Mouse (Mus musculus) heart, embryonic 12.5 days (tissue): Measurements from ENCODE around the gene Tsnax. TPM values are rescaled to one million over a fixed set of nuclear protein-coding genes. Genes with fewer than 3 reads are reported as not detected.

ENCODE experiments used
- ATAC-seq: fragments of 200-750 bp; cut with Nextera tagmentation; 2 replicates; pipeline ENCODE4 v1.8.0; 2017; ENCODE audit warnings: moderate TSS enrichment, moderate library complexity; ENCODE audit not compliant: insufficient number of reproducible peaks, low FRiP score
- H3K27ac ChIP-seq: fragments of 300-500 bp; sonication (generic); 2 replicates; pipeline ENCODE4 v1.5.1; 2016; ENCODE audit warnings: mild to moderate bottlenecking, moderate library complexity; ENCODE audit not compliant: poor library complexity, severe bottlenecking
- H3K27me3 ChIP-seq: fragments of 300-500 bp; sonication (generic); replicated peaks from 2 replicates; pipeline ENCODE4 v1.6.1; 2016; ENCODE audit warnings: mild to moderate bottlenecking, moderate library complexity
- H3K36me3 ChIP-seq: fragments of 300-500 bp; sonication (generic); 2 replicates; pipeline ENCODE4 v1.6.1; 2016; ENCODE audit warnings: mild to moderate bottlenecking, moderate library complexity
- H3K4me1 ChIP-seq: fragments of 300-500 bp; sonication (generic); replicated peaks from 2 replicates; pipeline ENCODE4 v1.6.1; 2016; ENCODE audit warnings: mild to moderate bottlenecking
- H3K4me2 ChIP-seq: fragments of 300-500 bp; sonication (generic); 2 replicates; pipeline ENCODE4 v1.6.1; 2016; ENCODE audit warnings: mild to moderate bottlenecking, moderate library complexity
- H3K4me3 ChIP-seq: fragments of 300-500 bp; sonication (generic); 2 replicates; pipeline ENCODE4 v1.5.1; 2016; ENCODE audit warnings: mild to moderate bottlenecking
- H3K9ac ChIP-seq: fragments of 300-500 bp; sonication (generic); 2 replicates; pipeline ENCODE4 v1.6.1; 2016; ENCODE audit warnings: mild to moderate bottlenecking, moderate library complexity
- H3K9me3 ChIP-seq: fragments of 300-500 bp; sonication (generic); replicated peaks from 2 replicates; pipeline ENCODE4 v1.6.1; 2016; ENCODE audit warnings: mild to moderate bottlenecking, moderate library complexity
- WGBS: fragments of 180-500 bp; shearing (Covaris S2); methylation state at CpG from one replicate; pipeline ENCODE4 v1.1.7; 2016; 5-methylcytosine and 5-hydroxymethylcytosine counted together
- polyA plus RNA-seq: library from polyadenylated mRNA; unstranded; fragments of >200 nt; fragmentation: Nextera tagmentation; extraction: Ambion mirVana; gene quantifications from 2 replicates; pipeline ENCODE4 v1.2.1, GENCODE M21; 2016

Tsnax gene
- polyA plus RNA-seq, 1 experiment from 2014 or later = 91.8 TPM

DNA sequence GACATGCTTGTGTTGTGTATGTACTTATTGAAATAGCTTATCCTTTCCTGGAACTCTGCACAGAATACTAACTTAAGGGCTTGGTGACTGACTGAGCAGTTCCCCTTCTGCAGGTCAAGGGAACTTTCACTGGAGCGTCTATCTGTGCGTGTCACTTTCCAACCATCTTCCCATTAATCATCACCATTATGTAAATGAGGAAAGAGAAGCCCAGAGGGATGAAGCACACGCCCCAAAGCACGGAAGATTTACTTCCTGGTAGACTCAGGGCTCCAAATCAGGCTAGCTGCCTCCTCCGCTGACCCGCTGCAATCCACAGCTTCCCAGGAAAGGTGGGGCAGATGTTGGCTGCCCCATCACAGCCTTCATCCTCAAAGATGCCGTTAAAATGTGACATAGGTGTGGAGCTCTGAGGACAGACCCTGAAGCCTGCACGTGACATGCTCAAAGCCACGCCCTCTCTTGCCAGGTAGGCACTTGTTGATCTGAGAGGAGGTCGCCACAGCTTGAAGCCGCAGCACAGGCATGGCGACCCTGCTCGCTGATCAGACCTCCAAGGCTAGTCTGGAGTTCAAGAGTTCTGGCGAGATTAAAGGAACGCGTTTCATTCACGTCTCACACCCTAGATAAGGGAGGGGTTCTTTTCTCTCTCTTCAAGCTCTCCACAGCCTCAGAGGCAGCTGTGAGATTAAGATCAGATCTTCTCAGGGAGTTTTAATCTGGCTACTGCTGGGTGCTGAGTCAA is 21.7 kb upstream of the Tsnax start:
- no peak overlapping the region for H3K27ac ChIP-seq
- WGBS = 6% methylated on average over 17 of the region's 17 CpGs
- H3K27me3 ChIP-seq = peaks cover 10% of the 10 kb centered on the region; the same call in 1 of the 2 replicates
- no peaks in the 10 kb centered on the region for H3K9me3 ChIP-seq
- peaks cover 22% of the 10 kb centered on the region for H3K4me1 ChIP-seq
- peak overlapping the region; percentile 65 for H3K4me2 ChIP-seq
- no peak for ATAC-seq
- peak overlapping the region; percentile 37 for H3K4me3 ChIP-seq
- no peaks in the 10 kb centered on the region for H3K36me3 ChIP-seq
- peak overlapping the region; percentile 49 for H3K9ac ChIP-seq

DNA sequence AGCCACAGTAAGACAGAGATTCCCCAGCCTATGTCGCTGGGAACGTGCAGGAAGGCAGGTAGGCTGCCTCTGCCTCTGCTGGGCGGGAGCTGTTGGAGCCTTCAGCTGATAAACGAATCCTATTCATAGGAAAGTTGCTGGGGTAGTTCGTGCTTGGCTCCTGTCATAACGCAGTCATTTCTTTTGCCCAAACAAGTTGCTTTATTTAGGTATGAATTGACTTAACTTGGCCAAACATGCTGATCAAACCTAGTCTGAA is 21.2 kb upstream of the Tsnax start:
- H3K36me3 ChIP-seq = no peaks in the 10 kb centered on the region
- H3K9ac ChIP-seq = peak overlapping the region; percentile 49; the same call in 1 of the 2 replicates
- no peak overlapping the region for H3K27ac ChIP-seq
- 12% methylated on average over 6 of the region's 6 CpGs for WGBS
- H3K4me1 ChIP-seq = peaks cover 22% of the 10 kb centered on the region
- ATAC-seq = no peak
- peaks cover 6% of the 10 kb centered on the region; the same call in 1 of the 2 replicates for H3K27me3 ChIP-seq
- H3K4me2 ChIP-seq = peak overlapping the region; percentile 65
- H3K4me3 ChIP-seq = peak overlapping the region; percentile 37
- H3K9me3 ChIP-seq = no peaks in the 10 kb centered on the region

DNA sequence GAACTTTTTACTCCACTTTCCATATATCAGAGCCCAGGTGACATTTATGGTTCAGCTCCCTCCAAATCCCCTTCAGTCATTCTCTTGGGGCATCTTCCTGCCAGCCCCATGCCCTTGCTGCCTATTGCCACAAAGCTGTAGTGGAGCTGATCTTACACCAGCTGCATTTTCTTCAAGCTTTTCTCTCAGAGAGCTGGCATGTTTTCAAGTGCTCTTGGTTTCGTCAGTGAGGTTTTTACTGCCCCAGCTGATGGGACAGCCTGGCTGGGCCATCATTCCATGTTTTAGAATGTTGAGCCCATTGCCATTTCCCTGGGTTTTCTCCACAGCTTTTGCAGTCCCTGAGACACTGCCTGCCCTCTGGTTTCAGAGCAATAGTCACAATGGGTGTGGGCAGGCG is 17.0 kb upstream of the Tsnax start:
- Histone ChIP-seq H3K9ac (no peak overlapping the region), H3K4me1 (peaks cover 22% of the 10 kb centered on the region), H3K4me2 (no peak overlapping the region), H3K4me3 (no peak overlapping the region), H3K27me3 (0 out of 2 replicates have a peak, but pooled peaks cover 3% of the 10 kb centered on the region), H3K36me3 (no peaks in the 10 kb centered on the region), H3K27ac (no peak overlapping the region), H3K9me3 (peaks cover 7% of the 10 kb centered on the region)
- WGBS = 72% methylated on average over 2 of the region's 2 CpGs
- no peak for ATAC-seq

DNA sequence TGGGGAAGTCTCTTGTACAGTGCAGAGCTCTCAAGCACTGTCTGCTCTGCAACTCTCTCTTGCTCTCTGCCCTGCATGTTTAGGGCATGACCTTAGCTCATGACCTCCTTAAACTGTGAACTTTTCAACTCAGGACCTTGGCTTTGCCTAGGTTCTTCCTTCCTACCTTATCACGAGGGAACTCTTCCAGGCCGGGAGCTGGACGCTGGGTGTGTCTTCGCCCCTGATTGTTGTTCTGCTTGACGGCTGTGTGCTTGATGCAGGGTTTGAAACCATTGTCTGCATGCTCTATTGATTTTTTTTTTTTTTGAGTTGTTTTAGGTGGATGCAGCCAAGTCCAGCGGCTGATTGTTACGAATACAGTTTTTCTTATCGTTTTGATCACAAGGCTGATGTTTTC is 11.3 kb downstream of the Tsnax start:
- H3K4me3 ChIP-seq = no peak overlapping the region
- peaks cover 60% of the 10 kb centered on the region for H3K36me3 ChIP-seq
- no peaks in the 10 kb centered on the region for H3K9me3 ChIP-seq
- H3K4me2 ChIP-seq = no peak overlapping the region
- no peaks in the 10 kb centered on the region for H3K4me1 ChIP-seq
- ATAC-seq = no peak
- 79% methylated on average over 8 of the region's 8 CpGs for WGBS
- no peaks in the 10 kb centered on the region for H3K27me3 ChIP-seq
- no peak overlapping the region for H3K9ac ChIP-seq
- no peak overlapping the region for H3K27ac ChIP-seq

DNA sequence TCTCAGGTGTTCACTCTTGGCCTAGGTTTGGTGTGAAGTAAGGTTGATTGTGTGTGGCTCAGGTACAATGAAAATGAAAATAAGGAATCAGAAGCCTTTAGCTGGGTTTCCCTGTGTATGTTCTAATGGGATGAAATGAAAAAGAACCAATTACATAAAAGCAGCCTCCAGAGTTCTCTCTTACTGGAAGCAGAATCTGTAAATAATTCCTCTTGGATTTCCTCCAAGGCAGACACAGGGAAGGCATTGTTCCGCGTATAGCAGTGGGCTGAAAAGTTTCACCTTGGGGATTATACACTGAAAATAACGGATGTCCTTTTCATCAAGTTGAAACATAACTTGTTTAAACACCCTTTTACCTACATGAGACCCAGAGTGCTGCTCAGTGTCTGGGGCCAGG is 14.4 kb downstream of the Tsnax start:
- ATAC-seq = no peak
- Histone ChIP-seq H3K4me3 (no peak overlapping the region), H3K4me1 (no peaks in the 10 kb centered on the region), H3K9ac (no peak overlapping the region), H3K27ac (no peak overlapping the region), H3K27me3 (no peaks in the 10 kb centered on the region), H3K9me3 (no peaks in the 10 kb centered on the region), H3K4me2 (no peak overlapping the region), H3K36me3 (peaks cover 81% of the 10 kb centered on the region)
- WGBS = 86% methylated on average over 3 of the region's 3 CpGs

DNA sequence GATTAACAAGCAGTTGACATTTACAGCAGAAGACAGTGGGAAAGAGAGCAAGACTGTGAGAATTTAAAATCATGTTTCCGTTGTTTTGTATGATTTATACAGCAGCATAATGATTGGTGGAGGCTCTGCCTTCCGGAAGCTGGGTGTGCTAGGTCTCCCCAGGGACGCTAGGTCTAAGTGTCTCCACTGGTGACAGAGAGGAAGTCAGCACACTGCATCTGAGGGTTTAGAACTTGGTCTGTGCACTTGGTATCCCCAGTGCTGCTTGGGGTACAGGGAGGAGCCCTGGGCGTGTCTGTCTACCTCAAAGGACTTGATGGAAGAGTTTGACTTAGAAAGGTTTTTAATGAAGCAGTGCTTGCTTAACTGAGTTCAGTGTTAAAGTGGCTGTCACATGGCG is 16.0 kb downstream of the Tsnax start:
- H3K4me3 ChIP-seq = no peak overlapping the region
- peaks cover 92% of the 10 kb centered on the region for H3K36me3 ChIP-seq
- H3K9me3 ChIP-seq = no peaks in the 10 kb centered on the region
- no peak overlapping the region for H3K4me2 ChIP-seq
- H3K27ac ChIP-seq = no peak overlapping the region
- no peaks in the 10 kb centered on the region for H3K4me1 ChIP-seq
- no peak overlapping the region for H3K9ac ChIP-seq
- ATAC-seq = no peak
- no peaks in the 10 kb centered on the region for H3K27me3 ChIP-seq
- WGBS = 86% methylated on average over 5 of the region's 5 CpGs

DNA sequence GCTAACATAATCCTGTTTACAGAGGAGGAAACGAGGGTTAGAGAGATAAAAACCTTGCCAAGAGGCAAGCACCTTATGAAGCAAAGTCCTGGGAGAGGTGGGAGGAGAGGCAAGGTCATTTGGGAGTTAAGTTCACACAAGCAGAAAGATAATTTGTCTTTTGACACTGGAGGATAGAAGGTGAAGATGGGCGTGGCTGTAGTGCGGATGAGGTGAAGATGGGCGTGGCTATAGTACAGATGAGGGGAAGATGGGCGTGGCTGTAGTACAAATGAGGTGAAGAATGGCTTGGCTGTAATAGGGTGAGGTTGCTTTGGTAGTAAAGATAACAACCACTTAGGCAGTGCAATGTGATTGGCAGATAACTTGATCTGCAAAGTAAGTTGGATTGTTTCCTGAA is 18.5 kb downstream of the Tsnax start:
- H3K9ac ChIP-seq = no peak overlapping the region
- H3K4me1 ChIP-seq = 0 out of 2 replicates have a peak, but pooled peaks cover 1% of the 10 kb centered on the region
- no peak overlapping the region for H3K27ac ChIP-seq
- H3K36me3 ChIP-seq = peaks cover 84% of the 10 kb centered on the region
- no peaks in the 10 kb centered on the region for H3K9me3 ChIP-seq
- no peaks in the 10 kb centered on the region for H3K27me3 ChIP-seq
- WGBS = 69% methylated on average over 5 of the region's 5 CpGs
- no peak overlapping the region for H3K4me3 ChIP-seq
- ATAC-seq = no peak
- H3K4me2 ChIP-seq = no peak overlapping the region

DNA sequence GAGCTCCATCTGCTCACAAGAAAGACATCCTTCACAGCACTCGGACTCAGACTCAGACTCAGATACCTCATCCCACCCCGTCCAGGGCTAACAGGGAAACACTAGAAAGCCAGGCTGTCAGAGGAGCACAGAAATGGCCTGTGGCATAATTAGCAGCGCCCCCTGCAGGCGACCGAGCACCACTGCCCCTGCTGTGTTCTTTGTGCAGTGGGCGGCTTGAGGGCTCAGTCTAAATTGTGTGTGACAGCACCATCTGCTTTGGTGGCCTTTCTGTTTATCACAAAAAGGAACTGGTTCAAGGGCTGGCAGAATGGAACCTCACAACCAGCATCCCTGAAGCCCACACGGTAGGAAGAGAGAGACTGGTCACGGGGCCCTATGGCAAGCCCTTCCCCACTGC is 21.9 kb downstream of the Tsnax start:
- Histone ChIP-seq H3K4me1 (peaks cover 8% of the 10 kb centered on the region), H3K27ac (no peak overlapping the region), H3K4me3 (no peak overlapping the region), H3K9me3 (no peaks in the 10 kb centered on the region), H3K4me2 (no peak overlapping the region), H3K9ac (no peak overlapping the region), H3K27me3 (no peaks in the 10 kb centered on the region), H3K36me3 (peaks cover 72% of the 10 kb centered on the region)
- ATAC-seq = no peak
- WGBS = 43% methylated on average over 8 of the region's 8 CpGs

DNA sequence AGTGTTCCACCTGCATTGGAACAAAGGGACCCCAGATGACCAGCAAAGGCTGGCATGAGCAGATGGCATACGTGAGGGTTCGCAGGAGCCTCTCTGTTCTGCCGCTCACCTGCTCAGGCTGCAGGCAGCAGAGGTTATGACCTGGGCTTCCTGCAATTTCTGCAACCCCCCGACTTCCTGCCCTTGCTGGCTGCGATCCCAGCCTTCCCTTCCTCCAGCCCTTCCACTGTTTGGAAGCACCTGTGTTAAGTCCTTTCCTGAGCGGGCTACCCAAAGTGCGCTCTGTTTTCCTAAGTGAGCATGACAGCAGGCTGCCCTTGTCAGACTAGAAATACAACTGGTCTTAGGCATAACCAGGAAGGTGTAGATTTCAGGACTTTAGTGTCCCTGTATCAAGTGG is 24.3 kb downstream of the Tsnax start:
- Histone ChIP-seq H3K4me1 (peaks cover 18% of the 10 kb centered on the region), H3K27ac (no peak overlapping the region), H3K27me3 (no peaks in the 10 kb centered on the region), H3K9me3 (no peaks in the 10 kb centered on the region), H3K4me2 (no peak overlapping the region), H3K9ac (no peak overlapping the region), H3K4me3 (no peak overlapping the region), H3K36me3 (peaks cover 62% of the 10 kb centered on the region)
- 69% methylated on average over 7 of the region's 7 CpGs for WGBS
- no peak for ATAC-seq

DNA sequence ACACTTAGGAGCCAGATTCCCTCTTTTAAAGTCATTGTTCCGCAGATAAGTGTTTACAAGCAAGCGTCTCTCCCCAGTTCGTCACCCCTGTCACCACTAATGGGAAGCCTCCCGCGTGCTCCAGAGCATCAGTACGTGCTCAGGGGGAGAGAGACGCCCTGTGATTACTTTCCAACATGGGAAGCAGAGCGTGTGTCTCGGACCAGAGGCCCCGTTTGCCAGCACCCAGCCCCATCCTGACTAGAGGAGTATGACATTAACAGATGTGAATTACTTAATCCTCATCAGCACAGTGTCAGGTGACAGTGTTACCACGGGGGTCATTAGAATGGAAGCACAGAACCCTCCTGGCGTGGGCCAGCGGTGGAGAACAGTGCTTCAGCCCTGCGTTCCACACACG is 25.9 kb downstream of the Tsnax start:
- H3K36me3 ChIP-seq = peaks cover 46% of the 10 kb centered on the region

DNA sequence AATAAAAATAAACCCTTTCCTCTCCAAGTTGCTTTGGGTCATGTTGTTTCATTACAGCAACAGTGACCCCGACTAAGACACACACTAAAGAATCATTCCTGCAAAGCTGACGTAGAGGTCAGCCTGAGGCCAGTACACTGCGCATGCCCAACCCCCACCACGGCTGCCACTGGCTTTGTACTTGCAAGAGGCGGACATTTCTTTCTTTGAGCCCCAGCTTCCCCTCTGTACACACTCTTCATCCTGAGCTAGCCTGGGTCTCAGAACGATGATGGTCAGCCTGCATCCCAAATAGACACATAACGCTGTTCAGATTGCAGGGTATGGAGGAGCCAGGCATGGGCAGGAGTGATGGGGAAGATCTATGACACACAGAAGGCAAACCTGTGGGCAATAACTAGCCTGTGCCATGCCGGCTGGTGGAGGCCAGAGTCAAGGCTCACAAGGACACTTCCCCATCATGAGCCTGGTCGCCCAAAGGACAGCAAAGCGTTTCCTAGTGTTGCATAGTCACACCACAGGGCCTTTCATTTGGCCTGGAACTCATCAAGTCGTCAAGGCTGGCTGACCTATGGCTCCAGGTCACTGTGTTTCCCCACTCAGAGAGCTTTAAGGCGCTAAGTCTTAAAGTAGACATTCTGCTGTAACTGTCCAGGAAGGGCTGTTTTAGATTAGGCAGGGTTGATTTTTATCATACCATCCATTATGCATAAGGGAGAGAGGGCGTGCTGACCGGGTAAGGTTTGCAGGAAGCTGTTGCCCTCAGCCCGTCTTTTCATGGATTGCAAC is 28.0 kb downstream of the Tsnax start:
- Histone ChIP-seq H3K27ac (no peak overlapping the region), H3K36me3 (peaks cover 37% of the 10 kb centered on the region), H3K9me3 (no peaks in the 10 kb centered on the region), H3K4me1 (peaks cover 18% of the 10 kb centered on the region), H3K4me2 (no peak overlapping the region), H3K9ac (no peak overlapping the region), H3K4me3 (no peak overlapping the region), H3K27me3 (no peaks in the 10 kb centered on the region)
- no peak for ATAC-seq
- 58% methylated on average over 15 of the region's 15 CpGs for WGBS

More for the DNA sequence above, 25.9 kb downstream of the Tsnax start:
- ATAC-seq = no peak
- no peak overlapping the region for H3K27ac ChIP-seq
- H3K4me1 ChIP-seq = peaks cover 18% of the 10 kb centered on the region
- H3K4me3 ChIP-seq = no peak overlapping the region
- H3K27me3 ChIP-seq = no peaks in the 10 kb centered on the region
- no peak overlapping the region for H3K4me2 ChIP-seq
- no peaks in the 10 kb centered on the region for H3K9me3 ChIP-seq
- WGBS = 89% methylated on average over 15 of the region's 15 CpGs
- H3K9ac ChIP-seq = no peak overlapping the region
